In the genomic region with DNA sequence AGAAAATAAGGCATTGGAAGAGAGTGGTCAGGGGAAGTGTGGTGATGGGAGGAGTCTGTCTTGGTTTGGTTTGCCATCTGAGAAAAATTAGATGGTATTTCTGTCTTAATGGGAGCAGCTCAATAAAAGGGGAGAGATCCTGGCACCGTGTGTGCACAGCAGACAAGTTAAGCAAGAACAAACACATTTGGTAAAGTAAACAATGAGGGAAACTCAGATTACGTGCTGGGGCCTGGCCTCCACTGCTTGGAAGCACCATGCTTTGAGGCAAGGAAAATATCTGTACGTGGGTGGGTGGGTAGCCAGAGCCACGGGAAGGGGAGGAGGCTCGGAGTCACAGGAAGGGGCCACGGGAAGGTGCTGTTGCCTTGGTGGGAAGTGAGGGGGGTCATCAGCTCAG, we compare ENCODE assay signal across 21 mouse cellular contexts.
DNase-seq lines count a peak whose midpoint lies in the region; ATAC-seq and TF ChIP-seq lines count a peak whose summit lies in the region.
"Had no signal": no experiment of that assay in that cellular context is flagged by ENCODE, and none has a peak within 500 bp of the region (broad histone marks: within the 10 kb centered on the region; RNA-seq: fewer than 3 reads in every experiment).

No protein-coding gene starts in this region.

- TF ChIP-seq CTCF in intestine, postnatal 0 days (IDR thresholded peaks at IDR 0.05; ENCODE audit: low read depth): no peak
- TF ChIP-seq CTCF in gastrocnemius, adult 2 months (IDR thresholded peaks at IDR 0.05): no peak

- no peaks in the 10 kb centered on the region for H3K36me3 ChIP-seq in intestine, embryonic 15.5 days
- no peaks in the 10 kb centered on the region for H3K36me3 ChIP-seq in intestine, postnatal 0 days (ENCODE audit: control insufficient read depth, insufficient read depth)
- H3K36me3 ChIP-seq in midbrain, embryonic 10.5 days: peaks cover 31% of the 10 kb centered on the region
- no peaks in the 10 kb centered on the region for H3K36me3 ChIP-seq in midbrain, embryonic 16.5 days (ENCODE audit: control insufficient read depth, insufficient read depth, low read length)
- H3K36me3 ChIP-seq in intestine, embryonic 16.5 days (ENCODE audit: control insufficient read depth, insufficient read depth, low read length): 0 out of 2 replicates have a peak, but pooled peaks cover 3% of the 10 kb centered on the region
- H3K36me3 ChIP-seq in stomach, embryonic 14.5 days (ENCODE audit: control insufficient read depth, insufficient read depth, low read length): peaks cover 6% of the 10 kb centered on the region; the same call in 1 of the 2 replicates
- H3K36me3 ChIP-seq: G1E; neural tube, embryonic 13.5 days had no signal

- H3K27me3 ChIP-seq in intestine, embryonic 15.5 days (replicated peaks): no peaks in the 10 kb centered on the region
- H3K27me3 ChIP-seq in intestine, postnatal 0 days (replicated peaks; ENCODE audit: control insufficient read depth, insufficient read depth, low read length): no peaks in the 10 kb centered on the region
- no peaks in the 10 kb centered on the region for H3K27me3 ChIP-seq in midbrain, embryonic 10.5 days (ENCODE audit: low read depth, poor library complexity, severe bottlenecking)
- no peaks in the 10 kb centered on the region for H3K27me3 ChIP-seq in midbrain, embryonic 16.5 days (ENCODE audit: control insufficient read depth, insufficient read depth, low read depth, low read length)
- H3K27me3 ChIP-seq in intestine, embryonic 16.5 days (replicated peaks; ENCODE audit: control insufficient read depth, insufficient read depth, low read length): no peaks in the 10 kb centered on the region
- H3K27me3 ChIP-seq in stomach, embryonic 14.5 days (ENCODE audit: control insufficient read depth, insufficient read depth, low read length): no peaks in the 10 kb centered on the region
- H3K27me3 ChIP-seq: limb, embryonic 15.5 days; neural tube, embryonic 13.5 days had no signal

- WGBS in intestine, embryonic 15.5 days: 15% methylated on average over 6 of the region's 6 CpGs
- WGBS in intestine, postnatal 0 days: 12% methylated on average over 6 of the region's 6 CpGs
- WGBS in midbrain, embryonic 10.5 days: 63% methylated on average over 6 of the region's 6 CpGs
- WGBS in midbrain, embryonic 16.5 days: 68% methylated on average over 6 of the region's 6 CpGs
- WGBS in intestine, embryonic 16.5 days: 15% methylated on average over 6 of the region's 6 CpGs
- WGBS in stomach, embryonic 14.5 days: 14% methylated on average over 6 of the region's 6 CpGs

- no peak overlapping the region for H3K4me2 ChIP-seq in intestine, embryonic 15.5 days (replicated peaks)
- H3K4me2 ChIP-seq in intestine, postnatal 0 days (replicated peaks; ENCODE audit: low read depth): no peak overlapping the region
- H3K4me2 ChIP-seq in midbrain, embryonic 16.5 days (ENCODE audit: low read length): no peak overlapping the region
- no peak overlapping the region for H3K4me2 ChIP-seq in intestine, embryonic 16.5 days (ENCODE audit: low read depth, low read length)
- no peak overlapping the region for H3K4me2 ChIP-seq in stomach, embryonic 14.5 days (replicated peaks; ENCODE audit: low read depth, low read length)
- H3K4me2 ChIP-seq: limb, embryonic 15.5 days; midbrain, embryonic 11.5 days; neural tube, embryonic 13.5 days had no signal

- H3K27ac ChIP-seq in intestine, embryonic 15.5 days: no peak overlapping the region
- H3K27ac ChIP-seq in intestine, postnatal 0 days (ENCODE audit: low read depth, low read length): no peak overlapping the region
- H3K27ac ChIP-seq in midbrain, embryonic 10.5 days (replicated peaks): peak overlapping the region; percentile 38; the same call in 1 of the 2 replicates
- H3K27ac ChIP-seq in midbrain, embryonic 16.5 days (ENCODE audit: low read length): no peak overlapping the region
- H3K27ac ChIP-seq in intestine, embryonic 16.5 days (ENCODE audit: low read length): no peak overlapping the region
- peak overlapping the region; percentile 21; the same call in 1 of the 2 replicates for H3K27ac ChIP-seq in stomach, embryonic 14.5 days (ENCODE audit: low read length)
- H3K27ac ChIP-seq in gastrocnemius, adult 2 months: no peak overlapping the region
- H3K27ac ChIP-seq: limb, embryonic 15.5 days; neural tube, embryonic 13.5 days had no signal

- peak; percentile 39; the same call in 1 of the 2 replicates for ATAC-seq in intestine, embryonic 15.5 days
- no peak for ATAC-seq in intestine, postnatal 0 days
- no peak for ATAC-seq in midbrain, embryonic 16.5 days
- peak; percentile 52; the same call in 1 of the 2 replicates for ATAC-seq in intestine, embryonic 16.5 days
- peak; percentile 72 for ATAC-seq in stomach, embryonic 14.5 days (ENCODE audit: insufficient number of reproducible peaks, insufficient read depth, low FRiP score, low read depth)
- ATAC-seq: CD4-positive, CD25-positive, alpha-beta regulatory T cell, adult 4 months; forebrain, postnatal 0 days; hindbrain, embryonic 16.5 days had no signal

- H3K4me3 ChIP-seq in intestine, embryonic 15.5 days (replicated peaks): no peak overlapping the region
- H3K4me3 ChIP-seq in intestine, postnatal 0 days (ENCODE audit: low read depth, low read length): no peak overlapping the region
- no peak overlapping the region for H3K4me3 ChIP-seq in midbrain, embryonic 10.5 days
- H3K4me3 ChIP-seq in midbrain, embryonic 16.5 days (ENCODE audit: low read depth, low read length): no peak overlapping the region
- H3K4me3 ChIP-seq in intestine, embryonic 16.5 days (ENCODE audit: low read length): no peak overlapping the region
- no peak overlapping the region for H3K4me3 ChIP-seq in stomach, embryonic 14.5 days (ENCODE audit: low read depth, low read length)
- H3K4me3 ChIP-seq in gastrocnemius, adult 2 months: no peak overlapping the region
- H3K4me3 ChIP-seq: limb, embryonic 15.5 days; neural tube, embryonic 13.5 days had no signal

- intact Hi-C loops in gastrocnemius, adult 2 months (cut with DNase I): no loop called here

- H3K9me3 ChIP-seq in intestine, embryonic 15.5 days: no peaks in the 10 kb centered on the region
- H3K9me3 ChIP-seq in intestine, postnatal 0 days (ENCODE audit: control insufficient read depth): no peaks in the 10 kb centered on the region
- H3K9me3 ChIP-seq in midbrain, embryonic 10.5 days (replicated peaks): no peaks in the 10 kb centered on the region
- H3K9me3 ChIP-seq in midbrain, embryonic 16.5 days (replicated peaks; ENCODE audit: control insufficient read depth, low read length, poor library complexity, severe bottlenecking): no peaks in the 10 kb centered on the region
- no peaks in the 10 kb centered on the region for H3K9me3 ChIP-seq in intestine, embryonic 16.5 days (ENCODE audit: control insufficient read depth, low read length)
- H3K9me3 ChIP-seq in stomach, embryonic 14.5 days (ENCODE audit: control insufficient read depth, low read depth, low read length): no peaks in the 10 kb centered on the region
- H3K9me3 ChIP-seq: limb, embryonic 15.5 days; neural tube, embryonic 13.5 days had no signal

- H3K9ac ChIP-seq in intestine, embryonic 15.5 days: no peak overlapping the region
- no peak overlapping the region for H3K9ac ChIP-seq in intestine, postnatal 0 days (ENCODE audit: low read depth, low read length)
- no peak overlapping the region for H3K9ac ChIP-seq in midbrain, embryonic 16.5 days (ENCODE audit: low read depth, low read length)
- H3K9ac ChIP-seq in intestine, embryonic 16.5 days (ENCODE audit: low read depth, low read length): no peak overlapping the region
- H3K9ac ChIP-seq in stomach, embryonic 14.5 days (replicated peaks; ENCODE audit: low read depth, low read length): no peak overlapping the region
- H3K9ac ChIP-seq: forebrain, postnatal 0 days; limb, embryonic 15.5 days; neural tube, embryonic 13.5 days had no signal

- DNase-seq in midbrain, embryonic 10.5 days (ENCODE audit: low spot score): no peak
- DNase-seq in layer of hippocampus, adult 11-12 months (ENCODE audit: low spot score): no peak
- DNase-seq in gastrocnemius, adult 2 months: no peak
- DNase-seq: cerebellum, postnatal 14 days; forebrain, postnatal 0 days; heart, adult 18-20 months; heart, postnatal 4 days; kidney, adult 8-10 months; kidney, postnatal 36 days; thymus, adult 2 months had no signal

- H3K4me1 ChIP-seq in intestine, embryonic 15.5 days (replicated peaks): peaks cover 4% of the 10 kb centered on the region
- H3K4me1 ChIP-seq in intestine, postnatal 0 days (replicated peaks; ENCODE audit: control insufficient read depth, insufficient read depth, low read length): no peaks in the 10 kb centered on the region
- peaks cover 10% of the 10 kb centered on the region for H3K4me1 ChIP-seq in midbrain, embryonic 10.5 days
- peaks cover 4% of the 10 kb centered on the region; the same call in 1 of the 2 replicates for H3K4me1 ChIP-seq in midbrain, embryonic 16.5 days (ENCODE audit: control insufficient read depth, insufficient read depth, low read length)
- no peaks in the 10 kb centered on the region for H3K4me1 ChIP-seq in intestine, embryonic 16.5 days (ENCODE audit: control insufficient read depth, insufficient read depth, low read length)
- 0 out of 2 replicates have a peak, but pooled peaks cover 4% of the 10 kb centered on the region for H3K4me1 ChIP-seq in stomach, embryonic 14.5 days (ENCODE audit: control insufficient read depth, insufficient read depth, low read length)
- H3K4me1 ChIP-seq: limb, embryonic 15.5 days; neural tube, embryonic 13.5 days had no signal

Comparison
In these comparisons a context has a peak if more than half of its experiments do, and no peak if none do; other contexts are left out.
1. ATAC-seq: peak in intestine, embryonic 15.5 days (single experiment), intestine, embryonic 16.5 days (single experiment) and stomach, embryonic 14.5 days (single experiment); none in intestine, postnatal 0 days (single experiment) and midbrain, embryonic 16.5 days (single experiment).
2. H3K27ac ChIP-seq: peak in midbrain, embryonic 10.5 days (single experiment) and stomach, embryonic 14.5 days (single experiment); none in intestine, embryonic 15.5 days (single experiment), intestine, postnatal 0 days (single experiment), midbrain, embryonic 16.5 days (single experiment), intestine, embryonic 16.5 days (single experiment) and gastrocnemius, adult 2 months (single experiment).